Mouse (Mus musculus): ENCODE data around the gene Pdlim4. TPM values are rescaled to one million over a fixed set of nuclear protein-coding genes. Genes with fewer than 3 reads are reported as not detected.

The Pdlim4 gene
- polyA plus RNA-seq, 1 experiment from 2014 or later = 16.4 TPM

DNA sequence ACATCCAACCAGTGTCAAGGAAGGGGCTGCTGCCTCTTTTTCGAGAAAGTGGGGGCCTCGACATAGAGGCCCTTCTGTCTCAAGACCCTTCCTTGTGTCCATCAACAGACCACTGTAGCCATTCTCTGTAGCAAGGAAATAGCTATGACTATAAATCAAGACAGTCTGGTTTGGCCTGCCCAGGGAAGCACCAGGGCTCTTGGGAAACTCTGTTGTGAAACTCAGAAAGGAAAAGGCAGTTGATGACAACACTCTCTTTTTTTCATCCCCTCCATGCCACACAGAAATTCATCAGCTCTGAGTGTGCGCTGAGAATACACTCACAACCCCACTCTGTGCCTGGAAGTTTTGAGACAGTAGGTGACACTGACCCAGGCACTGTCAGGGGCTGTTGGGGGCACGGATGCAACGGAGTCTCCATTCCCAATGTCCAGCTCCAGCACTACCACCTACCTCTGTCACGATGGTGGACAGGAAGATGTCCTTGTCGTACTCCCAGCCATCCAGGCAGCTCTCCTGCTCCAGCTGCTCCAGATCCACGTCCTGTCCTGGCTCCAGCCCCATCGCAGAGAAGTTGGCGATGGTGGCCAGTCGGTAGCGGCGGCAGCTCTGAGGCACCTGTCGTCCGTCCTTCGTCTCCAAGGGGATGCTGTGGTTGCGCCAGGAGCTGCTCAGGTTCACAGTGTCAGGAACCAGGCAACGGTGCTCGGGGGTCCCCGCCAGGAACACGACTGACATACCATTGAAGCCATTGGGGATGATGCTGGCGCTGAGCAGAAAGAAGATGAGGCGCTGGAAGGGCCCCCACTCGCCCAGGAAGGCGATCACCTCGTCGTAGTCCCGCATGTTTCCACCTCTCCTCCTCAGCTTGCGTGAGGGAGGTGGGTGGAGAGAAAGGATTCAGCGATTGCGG, 41.4 kb downstream of the Pdlim4 start:
- no peak overlapping the region for H3K27ac ChIP-seq
- no peaks in the 10 kb centered on the region for H3K9me3 ChIP-seq
- H3K9ac ChIP-seq = peak overlapping the region; percentile 52; the same call in 1 of the 2 replicates
- H3K4me3 ChIP-seq = peak overlapping the region; percentile 43
- 15% methylated on average over 31 of the region's 31 CpGs for WGBS
- no peaks in the 10 kb centered on the region for H3K36me3 ChIP-seq
- peaks cover 27% of the 10 kb centered on the region for H3K27me3 ChIP-seq
- peaks cover 15% of the 10 kb centered on the region for H3K4me1 ChIP-seq
- 0 out of 2 replicates have a peak, but pooled peaks have one; percentile 21 for ATAC-seq (ENCODE audit: borderline replicate concordance, extremely low read depth, low FRiP score, low TSS enrichment)
- peak overlapping the region; percentile 90 for H3K4me2 ChIP-seq

DNA sequence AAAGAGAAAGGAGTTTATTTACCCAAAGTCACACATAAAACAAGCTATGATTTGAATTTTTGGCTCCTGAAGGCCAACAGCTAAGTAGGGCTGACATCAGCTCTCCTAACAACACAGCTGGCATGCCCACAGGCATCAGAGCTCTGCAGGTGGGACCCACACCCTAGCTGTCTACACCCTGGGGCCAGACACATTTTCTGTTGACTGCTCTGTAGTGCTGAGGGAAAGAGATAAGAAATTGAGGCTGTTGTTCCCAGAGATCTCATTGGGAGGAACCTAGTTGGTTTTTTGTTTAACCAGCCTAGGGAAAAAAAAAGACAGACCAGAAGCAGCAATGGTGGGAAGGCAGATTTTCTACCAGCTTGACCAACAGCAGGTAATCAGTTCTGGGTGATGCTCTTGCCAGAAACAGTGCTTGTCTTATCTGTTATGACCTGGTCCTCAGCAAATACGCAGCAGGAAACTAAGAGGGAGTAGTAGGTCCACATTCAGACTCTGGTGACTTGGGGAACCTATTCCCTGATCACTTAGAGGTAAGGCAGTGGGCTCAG, 42.2 kb downstream of the Pdlim4 start:
- peaks cover 27% of the 10 kb centered on the region for H3K27me3 ChIP-seq
- 54% methylated on average over 1 of the region's 1 CpGs for WGBS
- H3K4me2 ChIP-seq = no peak overlapping the region
- H3K4me1 ChIP-seq = peaks cover 15% of the 10 kb centered on the region
- ATAC-seq (ENCODE audit: borderline replicate concordance, extremely low read depth, low FRiP score, low TSS enrichment) = no peak; the same call in 1 of the 2 replicates
- H3K9me3 ChIP-seq = no peaks in the 10 kb centered on the region
- no peak overlapping the region for H3K27ac ChIP-seq
- no peaks in the 10 kb centered on the region for H3K36me3 ChIP-seq
- no peak overlapping the region for H3K9ac ChIP-seq
- no peak overlapping the region for H3K4me3 ChIP-seq

DNA sequence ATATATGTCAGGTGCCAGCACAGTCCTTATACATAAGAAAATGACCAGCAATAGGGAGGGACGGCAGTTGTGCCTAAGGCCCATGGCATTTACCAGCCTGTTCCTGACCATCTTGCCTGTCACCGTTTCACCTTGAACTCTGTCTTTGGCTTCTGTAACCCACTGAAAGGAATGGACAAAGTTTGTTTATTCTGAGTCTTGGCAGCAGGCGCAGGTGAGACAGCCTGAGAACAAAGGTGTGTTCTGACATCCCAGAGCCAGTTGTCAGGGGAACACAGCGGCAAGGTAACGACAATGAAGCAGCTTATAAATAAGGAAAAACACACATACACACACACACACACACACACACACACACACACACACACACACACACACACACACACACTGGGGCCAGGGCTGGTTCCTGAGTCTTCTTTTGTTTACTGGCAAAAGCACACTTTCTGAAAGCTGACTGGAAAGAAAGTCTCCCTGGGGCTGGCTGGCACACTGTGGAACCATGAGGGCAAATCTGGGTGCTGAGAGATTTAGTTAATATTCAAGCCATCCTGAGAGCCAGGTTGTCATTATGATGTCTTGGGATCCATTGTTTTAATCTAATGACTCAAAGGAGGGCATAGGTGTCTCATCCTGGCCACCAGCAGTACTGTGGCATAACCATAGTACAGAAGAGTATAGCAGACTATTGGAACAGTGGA, 47.3 kb downstream of the Pdlim4 start:
- WGBS = 60% methylated on average over 5 of the region's 5 CpGs
- H3K9ac ChIP-seq = no peak overlapping the region
- no peak overlapping the region for H3K27ac ChIP-seq
- H3K4me2 ChIP-seq = no peak overlapping the region
- H3K9me3 ChIP-seq = no peaks in the 10 kb centered on the region
- H3K4me3 ChIP-seq = no peak overlapping the region
- no peaks in the 10 kb centered on the region for H3K27me3 ChIP-seq
- H3K4me1 ChIP-seq = no peaks in the 10 kb centered on the region
- no peak for ATAC-seq (ENCODE audit: borderline replicate concordance, extremely low read depth, low FRiP score, low TSS enrichment)
- no peaks in the 10 kb centered on the region for H3K36me3 ChIP-seq

DNA sequence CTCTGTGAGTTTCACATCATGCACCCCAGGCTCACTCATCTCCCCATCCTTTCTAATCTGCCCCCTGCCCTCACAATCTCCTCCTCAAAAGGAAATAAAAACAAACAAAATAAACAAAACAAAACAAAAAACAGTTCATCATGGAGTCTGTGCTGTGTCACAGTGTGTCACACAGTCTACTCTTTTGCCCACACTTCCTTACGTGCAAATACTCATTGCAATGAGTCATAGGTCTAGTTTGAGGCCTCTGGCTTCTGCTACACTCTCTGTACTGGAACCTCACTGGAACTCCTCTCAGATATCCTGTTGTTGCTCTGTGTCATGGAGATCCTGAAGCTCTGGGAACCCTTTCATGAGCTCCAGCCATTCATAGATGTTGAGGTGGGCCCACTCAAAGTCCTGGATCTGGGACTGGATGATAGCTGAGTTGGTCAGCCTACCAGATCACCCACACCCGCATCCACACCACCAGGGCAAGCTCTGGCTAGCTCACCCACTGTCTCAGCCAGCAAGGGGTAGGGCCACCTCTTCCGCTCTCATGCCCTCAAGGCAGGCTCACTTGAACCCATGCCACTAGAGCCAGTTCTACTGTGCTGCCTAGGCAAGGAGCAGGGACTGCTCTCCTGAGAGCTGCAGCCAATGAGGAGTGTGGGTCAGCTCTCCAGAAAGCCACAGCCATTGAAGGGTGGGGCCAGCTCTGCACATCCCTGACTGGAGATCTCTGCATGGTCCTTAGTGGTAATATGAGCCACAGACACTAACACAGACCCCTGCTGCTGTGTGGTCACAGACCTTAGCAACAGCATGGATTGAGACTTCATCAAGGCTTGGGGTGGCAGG, 49.7 kb downstream of the Pdlim4 start:
- H3K4me2 ChIP-seq = no peak overlapping the region
- no peaks in the 10 kb centered on the region for H3K27me3 ChIP-seq
- WGBS = 67% methylated on average over 3 of the region's 3 CpGs
- H3K9ac ChIP-seq = no peak overlapping the region
- no peak for ATAC-seq (ENCODE audit: borderline replicate concordance, extremely low read depth, low FRiP score, low TSS enrichment)
- no peak overlapping the region for H3K27ac ChIP-seq
- no peak overlapping the region for H3K4me3 ChIP-seq
- H3K36me3 ChIP-seq = no peaks in the 10 kb centered on the region
- H3K4me1 ChIP-seq = no peaks in the 10 kb centered on the region
- H3K9me3 ChIP-seq = no peaks in the 10 kb centered on the region

DNA sequence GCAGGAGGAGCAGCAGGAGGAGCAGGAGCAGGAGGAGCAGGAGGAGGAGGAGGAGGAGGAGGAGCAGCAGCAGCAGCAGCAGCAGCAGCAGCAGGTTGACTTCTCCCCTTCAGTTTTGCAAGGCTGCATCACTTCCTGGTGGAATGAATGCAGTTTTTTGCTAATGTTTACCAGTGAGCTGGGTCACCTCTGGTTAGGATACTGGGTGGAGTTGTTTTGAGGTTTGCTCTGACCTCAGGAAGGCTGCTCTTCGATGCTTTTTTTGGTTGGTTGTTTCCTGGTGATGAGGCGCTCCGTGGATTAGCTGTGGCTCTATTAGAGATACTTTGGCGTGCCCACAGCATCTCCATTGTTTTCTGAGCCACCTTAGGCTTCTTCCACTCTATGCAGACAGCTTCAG, 51.2 kb downstream of the Pdlim4 start:
- no peak overlapping the region for H3K4me3 ChIP-seq
- H3K4me2 ChIP-seq = no peak overlapping the region
- no peaks in the 10 kb centered on the region for H3K27me3 ChIP-seq
- H3K36me3 ChIP-seq = no peaks in the 10 kb centered on the region
- no peak overlapping the region for H3K9ac ChIP-seq
- H3K27ac ChIP-seq = no peak overlapping the region
- 69% methylated on average over 4 of the region's 4 CpGs for WGBS
- H3K4me1 ChIP-seq = no peaks in the 10 kb centered on the region
- no peak for ATAC-seq (ENCODE audit: borderline replicate concordance, extremely low read depth, low FRiP score, low TSS enrichment)
- H3K9me3 ChIP-seq = no peaks in the 10 kb centered on the region

DNA sequence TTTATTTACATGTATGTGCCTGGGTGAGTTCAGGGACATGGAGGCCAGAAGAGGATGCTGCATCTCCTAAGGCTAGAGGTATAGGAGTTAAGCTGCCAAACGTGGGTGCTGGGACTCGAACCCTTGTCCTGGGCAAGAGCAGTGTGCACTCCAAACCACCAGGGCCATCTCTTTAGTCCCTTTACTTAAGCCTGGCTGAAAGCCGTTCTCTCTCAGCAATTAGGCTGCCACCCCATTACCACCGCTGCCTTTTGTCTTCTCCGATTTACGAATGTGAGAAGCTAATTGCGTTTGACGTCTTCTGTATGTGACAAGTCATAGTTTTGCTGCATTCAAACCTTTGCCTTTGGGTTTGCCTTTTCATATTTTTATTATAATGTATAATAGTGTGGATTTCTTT, 52.8 kb downstream of the Pdlim4 start:
- H3K27me3 ChIP-seq = no peaks in the 10 kb centered on the region
- no peak overlapping the region for H3K27ac ChIP-seq
- no peak overlapping the region for H3K9ac ChIP-seq
- 73% methylated on average over 8 of the region's 8 CpGs for WGBS
- no peaks in the 10 kb centered on the region for H3K36me3 ChIP-seq
- H3K4me3 ChIP-seq = no peak overlapping the region
- peaks cover 3% of the 10 kb centered on the region; the same call in 1 of the 2 replicates for H3K4me1 ChIP-seq
- no peak overlapping the region for H3K4me2 ChIP-seq
- no peaks in the 10 kb centered on the region for H3K9me3 ChIP-seq
- ATAC-seq (ENCODE audit: borderline replicate concordance, extremely low read depth, low FRiP score, low TSS enrichment) = no peak

DNA sequence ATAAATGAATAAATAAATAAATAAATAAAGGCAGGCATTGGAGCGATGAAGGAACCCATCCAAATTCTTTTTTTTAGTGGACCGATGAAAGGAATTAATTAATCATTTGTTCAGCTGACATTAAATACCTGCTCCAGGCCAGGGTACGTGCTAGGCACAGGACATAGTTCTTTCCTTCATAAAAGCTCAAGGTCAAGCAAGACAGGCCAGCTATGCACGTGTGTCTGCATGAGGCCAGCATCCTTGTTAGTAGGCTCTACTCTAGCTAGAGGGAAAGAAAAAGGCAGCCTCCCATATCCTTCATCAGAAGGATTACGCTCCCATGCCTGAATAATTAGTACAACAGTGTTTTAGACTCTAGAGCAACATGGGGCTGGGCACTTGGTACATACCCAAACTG, 55.9 kb downstream of the Pdlim4 start:
- Histone ChIP-seq H3K9ac (no peak overlapping the region), H3K4me3 (no peak overlapping the region), H3K36me3 (no peaks in the 10 kb centered on the region), H3K4me1 (peaks cover 5% of the 10 kb centered on the region; the same call in 1 of the 2 replicates), H3K9me3 (no peaks in the 10 kb centered on the region), H3K4me2 (no peak overlapping the region), H3K27ac (no peak overlapping the region), H3K27me3 (no peaks in the 10 kb centered on the region)
- 87% methylated on average over 5 of the region's 5 CpGs for WGBS
- no peak for ATAC-seq (ENCODE audit: borderline replicate concordance, extremely low read depth, low FRiP score, low TSS enrichment)

DNA sequence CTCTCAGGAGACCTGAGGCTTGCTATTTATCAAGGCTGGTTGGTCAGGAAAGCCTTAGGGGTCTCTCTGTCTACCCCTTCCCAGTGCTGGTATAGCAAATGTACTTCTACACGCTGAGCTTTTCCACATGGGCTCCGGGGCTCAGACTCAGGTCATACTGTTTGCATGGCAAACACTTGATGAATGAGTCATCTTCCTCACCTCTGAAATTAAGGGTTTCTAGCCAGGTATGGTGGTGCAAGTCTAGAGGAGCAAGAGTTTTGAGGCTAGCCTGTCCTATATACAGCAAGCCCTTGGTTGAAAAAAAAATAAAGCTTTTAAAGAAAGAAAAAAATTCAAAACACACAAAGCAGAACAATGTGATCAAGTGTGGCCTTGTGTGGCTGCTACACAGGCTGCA, 57.6 kb downstream of the Pdlim4 start:
- Histone ChIP-seq H3K4me1 (peaks cover 5% of the 10 kb centered on the region; the same call in 1 of the 2 replicates), H3K9ac (no peak overlapping the region), H3K36me3 (no peaks in the 10 kb centered on the region), H3K4me3 (no peak overlapping the region), H3K9me3 (no peaks in the 10 kb centered on the region), H3K27ac (no peak overlapping the region), H3K27me3 (no peaks in the 10 kb centered on the region), H3K4me2 (no peak overlapping the region)
- WGBS = 50% methylated on average over 2 of the region's 2 CpGs
- no peak for ATAC-seq (ENCODE audit: borderline replicate concordance, extremely low read depth, low FRiP score, low TSS enrichment)

DNA sequence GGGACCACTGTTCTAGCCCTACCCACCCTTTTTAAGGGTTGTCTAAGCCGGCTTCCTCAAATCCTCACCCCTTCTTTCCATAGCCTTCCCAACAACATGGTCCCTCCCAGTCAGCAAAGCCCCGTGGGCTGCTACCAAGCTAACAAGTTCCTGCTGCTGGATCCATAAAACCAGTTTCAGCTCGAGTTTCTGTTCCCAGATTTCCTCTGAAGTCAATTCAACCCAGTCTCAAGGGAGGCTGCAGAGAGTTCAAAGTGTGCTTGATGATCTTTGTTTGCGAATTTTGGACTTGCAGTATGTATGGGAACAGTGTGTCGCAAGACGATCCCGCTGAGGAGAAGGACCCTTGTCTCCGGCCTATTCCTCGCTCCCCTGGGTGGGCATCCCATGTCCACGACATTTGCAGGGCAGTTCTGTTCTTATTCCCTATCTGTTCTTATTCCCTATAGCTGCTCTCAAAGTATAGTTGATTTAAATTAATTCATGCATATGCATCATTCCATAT, 60.3 kb downstream of the Pdlim4 start:
- no peak overlapping the region for H3K4me3 ChIP-seq
- no peaks in the 10 kb centered on the region for H3K27me3 ChIP-seq
- no peak overlapping the region for H3K9ac ChIP-seq
- no peaks in the 10 kb centered on the region for H3K36me3 ChIP-seq
- H3K9me3 ChIP-seq = no peaks in the 10 kb centered on the region
- no peak overlapping the region for H3K27ac ChIP-seq
- 72% methylated on average over 10 of the region's 10 CpGs for WGBS
- no peak for ATAC-seq (ENCODE audit: borderline replicate concordance, extremely low read depth, low FRiP score, low TSS enrichment)
- H3K4me2 ChIP-seq = no peak overlapping the region
- peaks cover 5% of the 10 kb centered on the region; the same call in 1 of the 2 replicates for H3K4me1 ChIP-seq

DNA sequence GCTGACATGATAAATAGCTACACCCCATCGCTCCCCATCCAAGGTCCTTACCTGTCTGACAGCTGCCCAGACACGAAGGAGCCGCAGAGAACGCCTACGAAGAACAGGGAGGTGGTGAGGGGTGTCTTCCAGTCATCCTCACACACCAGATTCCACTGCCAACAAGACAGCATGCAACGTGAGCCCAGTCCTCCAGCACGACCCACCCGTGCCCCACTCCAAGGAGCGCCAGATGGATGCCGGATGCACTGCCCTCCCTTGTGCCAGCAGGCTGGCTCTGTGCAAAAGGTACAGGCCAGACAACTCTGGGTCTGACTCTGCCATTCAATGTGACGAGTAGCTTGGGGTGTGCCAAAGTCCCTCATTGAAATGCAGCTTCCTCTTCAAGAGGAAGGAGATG, 61.1 kb downstream of the Pdlim4 start:
- H3K9ac ChIP-seq = no peak overlapping the region
- no peak overlapping the region for H3K4me3 ChIP-seq
- H3K4me1 ChIP-seq = peaks cover 5% of the 10 kb centered on the region; the same call in 1 of the 2 replicates
- no peak overlapping the region for H3K4me2 ChIP-seq
- no peaks in the 10 kb centered on the region for H3K36me3 ChIP-seq
- H3K27ac ChIP-seq = no peak overlapping the region
- H3K27me3 ChIP-seq = no peaks in the 10 kb centered on the region
- no peak for ATAC-seq (ENCODE audit: borderline replicate concordance, extremely low read depth, low FRiP score, low TSS enrichment)
- no peaks in the 10 kb centered on the region for H3K9me3 ChIP-seq
- WGBS = 79% methylated on average over 11 of the region's 11 CpGs

DNA sequence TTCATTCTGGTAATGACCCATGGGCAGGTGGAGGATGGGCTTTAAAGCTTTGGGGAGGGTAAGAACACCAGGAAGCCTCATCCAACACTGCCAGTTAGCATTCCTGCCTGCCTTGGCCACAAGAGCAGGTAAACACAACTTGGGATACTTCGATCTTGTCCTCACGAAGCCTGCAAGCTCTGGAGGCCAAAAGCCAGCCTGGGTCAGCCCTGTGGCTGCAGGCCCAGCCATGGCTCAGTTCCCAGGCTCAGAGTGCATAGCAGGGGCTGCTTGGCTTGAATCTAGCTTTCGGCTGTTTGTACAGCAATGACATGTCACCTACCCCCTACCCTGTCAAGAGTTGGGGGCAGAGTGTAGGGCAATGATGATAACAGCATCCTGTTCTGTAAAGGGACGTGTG, 61.9 kb downstream of the Pdlim4 start:
- Histone ChIP-seq H3K27ac (no peak overlapping the region), H3K4me1 (peaks cover 5% of the 10 kb centered on the region; the same call in 1 of the 2 replicates), H3K9me3 (no peaks in the 10 kb centered on the region), H3K9ac (no peak overlapping the region), H3K36me3 (no peaks in the 10 kb centered on the region), H3K4me2 (no peak overlapping the region), H3K4me3 (no peak overlapping the region), H3K27me3 (no peaks in the 10 kb centered on the region)
- no peak for ATAC-seq (ENCODE audit: borderline replicate concordance, extremely low read depth, low FRiP score, low TSS enrichment)
- 45% methylated on average over 4 of the region's 4 CpGs for WGBS

All from lung, embryonic 15.5 days (tissue).